Mouse (Mus musculus): Measurements from ENCODE around the gene Zfp212.

GRCm38 (mm10) chr6:47909007-47909406 lies 11.3 kb upstream of the Zfp212 start:
- TF ChIP-seq CTCF (IDR thresholded peaks at IDR 0.05; ENCODE audit: control insufficient read depth, insufficient read depth, insufficient replicate concordance, low read depth, low read length) (no peak), POLR2A (IDR thresholded peaks at IDR 0.05; ENCODE audit: control insufficient read depth, low read depth, low read length) (no peak)

Measured in testis, adult 2 months (tissue).